Mouse (Mus musculus): ENCODE measurements around the gene Rptn.
"Not testable (repeated sequence)": the region's sequence is repeated elsewhere in the genome, so short reads cannot be mapped to it uniquely, and the experiment has no call there.

Rptn gene

GRCm38 (mm10) chr3:93393366-93393765 is at the start of gene Rptn:
Rptn (plus strand) TSS chr3:93393699.
- DNase-seq = no peak

- DNase-seq = no peak
These were observed 46.6 kb upstream of the Rptn start for GRCm38 (mm10) chr3:93346896-93347295.

- peak; percentile 46 to 71 for DNase-seq
These were observed 33.5 kb upstream of the Rptn start for GRCm38 (mm10) chr3:93360045-93360444.

GRCm38 (mm10) chr3:93361933-93362574 is 31.4 kb upstream of the Rptn start:
- DNase-seq = peak; percentile 4 to 49

- DNase-seq = no peak
These were observed 26.4 kb upstream of the Rptn start for GRCm38 (mm10) chr3:93366966-93367575.

- DNase-seq = no peak
These were observed 25.3 kb upstream of the Rptn start for GRCm38 (mm10) chr3:93368171-93368570.

- no peak for DNase-seq
These were observed 20.1 kb upstream of the Rptn start for GRCm38 (mm10) chr3:93373416-93373815.

GRCm38 (mm10) chr3:93375196-93375595 is 18.3 kb upstream of the Rptn start:
- DNase-seq = no peak

- DNase-seq = no peak
These were observed 17.9 kb upstream of the Rptn start for GRCm38 (mm10) chr3:93375601-93376000.

GRCm38 (mm10) chr3:93378146-93378545 is 15.4 kb upstream of the Rptn start:
- DNase-seq = peak; percentile 13 to 20

- no peak for DNase-seq
These were observed 10.4 kb downstream of the Rptn start for GRCm38 (mm10) chr3:93403936-93404335.

GRCm38 (mm10) chr3:93406992-93407391 is 13.5 kb downstream of the Rptn start:
- peak; percentile 21 to 42 for DNase-seq

- no peak for DNase-seq
These were observed 18.4 kb downstream of the Rptn start for GRCm38 (mm10) chr3:93411905-93412304.

GRCm38 (mm10) chr3:93431673-93432072 is 38.2 kb downstream of the Rptn start:
- no peak for DNase-seq

GRCm38 (mm10) chr3:93442030-93442429 is 48.5 kb downstream of the Rptn start, which contains the start of gene Tchh:
Tchh (plus strand) TSS chr3:93442330.
- DNase-seq = no peak

GRCm38 (mm10) chr3:93443501-93444101 is 50.1 kb downstream of the Rptn start:
- DNase-seq = peak; percentile 7 to 23

GRCm38 (mm10) chr3:93444343-93445164 is 51.1 kb downstream of the Rptn start:
- DNase-seq = peak; percentile 38 to 45

- peak; percentile 7 to 10 for DNase-seq
These were observed 51.7 kb downstream of the Rptn start for GRCm38 (mm10) chr3:93445165-93445705.

GRCm38 (mm10) chr3:93446128-93446755 is 52.7 kb downstream of the Rptn start:
- DNase-seq = peak; percentile 28 to 34

- not testable (repeated sequence) for DNase-seq
These were observed 53.2 kb downstream of the Rptn start for GRCm38 (mm10) chr3:93446756-93447137.

GRCm38 (mm10) chr3:93447138-93447841 is 53.8 kb downstream of the Rptn start:
- DNase-seq = peak; percentile 56 to 60
